Mouse (Mus musculus): ENCODE measurements at regions not wholly inside any gene's neighbourhood (a gene's known extent, or its start where the extent isn't known, plus 50 kb on each side); places are given as distances from the start of the nearest gene placed in this dataset.

DNA sequence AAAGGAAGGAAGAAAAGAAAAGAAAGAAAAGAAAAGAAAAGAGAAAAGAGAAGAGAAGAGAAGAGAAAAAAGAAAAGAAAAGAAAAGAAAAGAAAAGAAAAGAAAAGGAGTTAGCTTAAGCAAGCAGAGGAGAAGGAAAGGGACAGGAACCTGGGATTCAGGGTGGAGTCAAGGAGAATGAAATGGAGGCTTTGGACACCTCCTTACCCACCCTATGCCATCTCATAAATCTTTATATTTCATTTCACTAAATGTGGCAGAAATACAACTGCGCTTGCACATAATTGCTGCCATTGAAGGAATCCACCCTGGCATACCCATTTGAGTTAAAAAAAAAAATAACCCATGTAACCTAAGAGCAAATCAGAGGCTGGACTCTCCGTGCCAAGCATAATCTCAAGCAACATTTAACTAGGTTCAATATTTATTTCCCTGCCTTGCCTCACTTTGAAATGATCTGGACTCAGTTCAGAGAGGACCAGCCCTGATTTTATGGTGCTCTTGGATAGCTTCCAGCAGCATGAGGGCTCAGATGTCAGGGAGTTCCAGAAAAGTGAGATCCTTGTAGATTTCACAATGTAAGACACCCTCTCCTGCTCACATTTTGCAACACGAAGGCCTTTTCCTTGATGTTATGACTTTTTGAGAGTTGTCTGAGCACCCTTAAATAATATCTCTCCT lies 456.2 kb downstream of the Pik3r1 start:
- DNase-seq (ENCODE audit: extremely low spot score in 1 of 2, low spot score in 1 of 2), result no peak

DNA sequence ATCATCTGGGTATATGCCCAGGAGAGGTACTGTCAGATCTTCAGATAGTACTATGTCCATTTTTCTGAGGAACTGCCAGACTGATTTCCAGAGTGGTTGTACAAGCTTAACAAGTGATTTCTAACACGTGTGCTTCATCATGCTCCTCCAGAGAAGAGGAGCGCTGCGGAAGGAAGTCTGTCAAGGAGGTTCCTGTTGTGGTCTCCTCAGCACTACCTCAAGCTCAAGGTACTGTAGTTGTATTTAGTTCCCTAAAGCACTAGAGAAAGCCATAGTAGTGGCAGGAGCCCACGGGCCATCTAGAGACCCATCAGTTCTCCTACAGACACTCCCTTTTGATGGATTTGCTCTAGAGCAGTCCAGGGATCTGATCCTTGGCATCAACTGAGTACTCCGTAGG lies 459.3 kb downstream of the Pik3r1 start:
- DNase-seq (ENCODE audit: extremely low spot score in 1 of 2, low spot score in 1 of 2), result no peak

DNA sequence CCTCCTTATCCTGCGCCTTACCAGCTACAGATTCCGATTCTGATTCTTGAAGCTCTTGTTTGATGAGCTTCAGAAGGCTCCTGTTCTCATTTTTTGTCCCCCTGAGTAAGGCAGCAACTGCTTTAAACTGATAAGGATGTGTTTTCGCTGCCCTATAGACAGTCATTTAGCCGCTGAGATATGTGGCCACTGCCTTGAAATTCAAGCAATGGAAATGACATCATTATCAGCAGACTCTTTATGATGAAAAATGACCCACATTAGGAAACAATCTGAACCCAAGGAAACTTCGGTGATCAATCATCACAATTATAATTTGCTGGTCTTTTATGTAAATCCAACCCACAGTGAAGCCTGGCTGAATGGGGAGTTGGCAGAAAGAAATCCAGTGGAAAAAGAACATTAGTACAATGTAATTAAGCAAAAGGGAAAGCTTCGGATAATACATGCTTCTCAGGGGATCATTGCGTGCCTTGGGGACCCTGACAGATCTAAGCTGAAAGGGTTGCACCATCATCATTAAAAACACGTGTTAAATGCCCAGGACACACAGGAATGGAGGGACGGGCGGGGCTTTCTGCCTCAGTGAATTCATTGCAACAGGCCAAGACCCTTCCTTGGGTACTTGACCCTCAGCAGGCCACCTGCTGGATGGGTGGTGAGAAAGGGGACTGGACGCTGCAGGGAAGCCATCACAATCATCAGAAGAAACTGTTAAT lies 462.2 kb downstream of the Pik3r1 start:
- DNase-seq (ENCODE audit: extremely low spot score in 1 of 2, low spot score in 1 of 2), result no peak

DNA sequence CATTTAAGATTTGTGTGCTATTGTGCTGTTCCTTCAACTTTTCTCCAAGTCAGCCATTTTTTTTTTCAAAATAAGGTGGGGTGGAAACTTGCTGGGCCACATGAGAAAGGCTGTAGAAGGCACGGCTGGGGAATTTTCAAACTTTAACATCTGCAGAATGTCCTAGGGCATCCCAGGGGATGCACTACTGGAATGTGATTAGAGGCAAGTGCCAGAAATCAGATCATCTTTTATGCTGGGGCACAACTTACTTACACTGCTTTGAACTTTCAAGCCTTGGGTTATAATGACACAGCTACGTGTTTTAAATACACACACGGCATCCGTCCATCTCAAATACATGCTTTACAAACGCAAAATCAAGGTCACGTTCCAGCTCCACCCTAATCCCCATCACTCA lies 463.0 kb downstream of the Pik3r1 start:
- no peak for DNase-seq (ENCODE audit: extremely low spot score in 1 of 2, low spot score in 1 of 2)

DNA sequence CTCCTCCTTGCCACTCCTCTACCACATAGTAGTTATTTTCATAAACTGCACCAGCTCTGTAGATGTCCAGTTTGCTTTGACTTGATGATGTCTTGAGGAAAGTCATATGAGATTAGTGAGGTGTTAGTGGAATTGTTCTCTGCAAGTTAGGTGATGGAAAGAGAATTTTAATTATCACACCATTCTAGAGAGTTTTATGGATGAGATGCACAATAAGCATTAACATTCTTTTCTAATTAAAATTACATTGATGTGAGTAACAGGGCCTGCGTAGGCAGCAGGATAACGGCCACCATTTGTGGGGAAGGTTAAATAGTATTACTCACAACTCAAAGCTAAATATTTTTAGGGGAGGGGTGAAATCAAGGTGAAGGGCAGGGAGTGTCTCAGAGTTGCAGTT lies 466.7 kb downstream of the Pik3r1 start:
- DNase-seq (ENCODE audit: extremely low spot score in 1 of 2, low spot score in 1 of 2), result no peak

DNA sequence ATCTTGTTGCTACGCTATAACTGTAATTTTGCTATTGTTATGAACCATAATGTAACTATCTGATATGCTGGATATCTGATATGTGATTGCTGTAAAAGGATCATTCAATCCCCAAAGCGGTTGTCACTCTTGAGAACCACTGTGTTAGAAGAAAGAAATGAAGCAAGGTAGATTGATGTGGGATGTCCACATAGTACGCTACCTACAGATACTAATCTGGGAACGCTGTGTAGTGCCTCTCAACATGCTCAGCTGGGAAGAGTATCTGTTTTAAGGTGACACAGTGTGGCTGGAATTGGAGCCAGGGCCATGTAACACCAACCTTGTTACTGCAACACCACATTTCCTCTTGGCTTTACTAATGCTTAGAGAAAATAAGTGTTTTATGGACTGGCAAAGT lies 456.2 kb upstream of the Slc30a5 start:
- no peak for DNase-seq (ENCODE audit: extremely low spot score in 1 of 2, low spot score in 1 of 2)

DNA sequence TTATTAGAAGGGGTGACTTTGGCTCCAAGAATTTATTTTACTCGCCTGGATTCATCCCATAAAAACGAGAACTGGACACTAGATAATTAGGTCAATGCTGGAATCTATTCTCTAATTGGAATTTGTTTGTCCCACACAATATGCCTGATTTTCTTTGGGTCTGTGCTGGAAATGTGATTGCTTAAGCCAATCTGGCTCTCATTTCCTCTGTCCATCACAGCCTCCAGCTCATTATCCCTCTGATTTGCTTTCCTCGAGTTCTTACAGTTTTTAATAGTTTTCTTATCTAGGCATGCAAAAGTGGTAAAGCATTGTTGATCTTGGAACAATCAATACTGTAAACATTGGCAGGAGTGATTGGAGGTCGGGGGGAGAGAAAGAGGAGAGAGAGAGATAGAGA lies 453.9 kb upstream of the Slc30a5 start:
- DNase-seq (ENCODE audit: extremely low spot score in 1 of 2, low spot score in 1 of 2), result no peak

DNA sequence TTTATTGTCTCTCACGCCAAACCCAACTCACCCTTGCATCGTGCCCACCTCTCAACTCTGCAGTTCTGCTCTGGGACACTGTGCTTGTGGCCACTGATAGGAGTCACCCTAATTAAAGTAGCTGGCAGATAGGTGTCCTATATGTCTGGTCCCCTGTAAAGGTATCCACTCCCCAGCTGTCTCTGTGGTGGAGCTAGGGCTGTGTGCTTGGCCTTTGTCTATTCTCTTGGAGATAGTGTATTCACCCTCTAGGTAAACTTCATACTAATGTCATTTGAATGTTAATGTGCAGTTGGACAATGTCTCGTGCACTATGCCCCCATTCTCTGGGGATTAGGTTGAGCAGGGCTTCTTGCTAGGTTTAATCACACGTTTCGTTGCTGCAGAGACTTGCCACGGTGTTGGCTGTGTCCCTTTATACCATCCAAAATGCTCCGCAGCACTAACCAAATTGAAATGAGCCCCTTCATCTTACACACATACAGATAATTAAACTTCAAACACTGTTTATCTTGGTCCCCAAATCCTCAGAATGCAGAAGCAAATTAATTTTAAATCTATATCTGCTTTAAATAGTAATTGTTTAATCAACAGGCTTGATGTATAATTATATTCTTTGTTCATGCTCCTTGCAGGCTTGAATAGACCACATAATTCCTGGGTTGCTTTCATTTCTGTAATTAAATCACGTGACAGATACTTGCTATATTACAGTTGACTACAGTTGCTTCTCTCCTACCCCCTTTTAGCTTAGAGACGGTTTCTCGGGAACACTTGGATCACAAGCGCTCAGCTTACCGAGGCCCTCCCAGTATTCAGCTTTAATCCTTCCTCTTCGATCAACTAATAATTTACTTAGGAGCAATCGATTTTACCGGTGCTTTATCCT lies 453.0 kb upstream of the Slc30a5 start:
- no peak for DNase-seq (ENCODE audit: extremely low spot score in 1 of 2, low spot score in 1 of 2)

DNA sequence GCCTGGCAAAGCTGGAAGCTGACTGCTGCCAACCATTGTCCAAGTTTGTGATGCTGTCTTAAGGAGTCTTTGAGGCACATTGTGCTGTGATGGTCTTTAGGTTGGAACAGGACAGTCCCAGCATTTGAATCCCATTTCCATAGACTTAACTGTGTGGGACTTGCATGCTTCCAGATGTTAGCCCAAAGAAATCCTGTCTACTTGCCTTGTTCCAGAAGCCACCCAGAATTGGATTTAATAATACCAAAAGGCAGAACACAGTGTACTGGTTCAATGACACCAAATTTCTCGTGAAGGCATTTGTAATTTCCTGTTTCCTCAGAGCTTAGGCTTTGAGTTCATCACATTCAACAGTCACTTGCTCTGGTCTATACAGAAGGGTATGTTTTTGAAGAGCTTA lies 444.9 kb upstream of the Slc30a5 start:
- no peak for DNase-seq (ENCODE audit: extremely low spot score in 1 of 2, low spot score in 1 of 2)

DNA sequence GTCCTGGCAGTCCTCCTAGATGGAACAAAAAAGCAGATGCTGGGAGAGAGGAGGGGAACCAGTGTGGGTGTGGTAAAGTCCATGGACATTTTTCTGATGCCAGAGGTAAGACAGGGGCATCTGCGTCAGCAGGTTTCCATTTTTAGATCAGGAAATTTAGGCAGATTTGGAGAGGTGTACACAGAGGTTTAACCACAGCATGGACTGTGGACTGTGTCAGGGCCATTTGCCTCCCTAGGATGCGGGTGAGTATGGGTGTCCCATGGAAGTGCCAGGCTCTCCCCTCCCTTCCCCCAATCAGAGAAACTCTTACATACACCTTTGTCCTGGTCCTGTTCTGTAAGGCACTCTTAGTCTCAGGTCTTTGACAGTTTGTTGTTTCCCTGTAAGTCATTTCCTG lies 443.5 kb upstream of the Slc30a5 start:
- no peak for DNase-seq (ENCODE audit: extremely low spot score in 1 of 2, low spot score in 1 of 2)

DNA sequence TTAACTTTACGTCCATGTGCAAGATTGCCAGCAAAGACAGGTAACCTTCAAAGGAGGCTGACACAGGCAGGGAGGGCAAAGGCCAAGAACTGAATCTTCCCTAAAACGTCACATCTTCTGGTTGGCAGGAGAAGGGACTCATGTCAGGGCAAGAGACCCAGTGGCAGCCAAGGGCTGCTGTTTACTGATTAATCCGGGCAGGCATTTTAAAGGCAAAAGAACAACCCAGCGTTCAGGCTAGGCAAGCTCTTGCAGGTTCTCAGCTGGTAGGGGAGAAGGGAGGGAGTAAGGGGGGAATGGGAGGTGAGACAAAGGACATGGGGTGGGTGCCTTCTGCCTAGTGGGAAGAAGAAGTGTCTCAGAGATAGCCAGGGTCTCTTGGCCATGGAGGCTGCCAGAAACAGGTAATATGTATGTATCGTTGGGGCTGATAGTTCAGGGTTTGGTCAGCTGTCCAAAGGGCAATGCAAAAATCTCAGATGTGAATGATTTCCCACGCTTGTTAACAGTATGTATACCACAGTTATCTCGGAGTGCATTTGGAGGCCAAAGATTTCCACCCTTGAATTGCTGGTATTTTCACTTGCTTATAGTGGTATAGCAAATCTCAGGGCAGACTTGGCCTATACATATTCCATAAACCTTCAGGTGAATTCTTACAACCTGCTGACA lies 441.4 kb upstream of the Slc30a5 start:
- no peak for DNase-seq (ENCODE audit: extremely low spot score in 1 of 2, low spot score in 1 of 2)

DNA sequence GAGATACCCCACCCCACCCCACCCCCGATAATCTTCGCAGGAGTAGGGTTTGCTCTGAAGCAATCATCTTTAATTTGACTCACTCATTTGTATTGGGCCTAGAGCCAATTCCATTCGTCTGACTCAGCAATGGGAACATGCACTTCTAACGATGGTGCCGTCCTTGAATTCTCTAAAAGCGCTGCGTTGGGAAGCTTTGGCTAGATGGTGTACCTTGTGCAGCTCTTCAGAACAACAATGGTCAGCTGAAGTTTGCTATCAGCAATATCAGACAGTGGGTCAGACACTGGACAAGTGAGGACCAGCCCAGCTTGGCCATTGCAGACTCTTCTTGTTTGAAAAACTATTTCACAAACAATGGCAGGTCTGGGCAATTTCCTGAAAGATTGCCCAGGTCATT lies 440.1 kb upstream of the Slc30a5 start:
- DNase-seq (ENCODE audit: extremely low spot score in 1 of 2, low spot score in 1 of 2), result no peak

DNA sequence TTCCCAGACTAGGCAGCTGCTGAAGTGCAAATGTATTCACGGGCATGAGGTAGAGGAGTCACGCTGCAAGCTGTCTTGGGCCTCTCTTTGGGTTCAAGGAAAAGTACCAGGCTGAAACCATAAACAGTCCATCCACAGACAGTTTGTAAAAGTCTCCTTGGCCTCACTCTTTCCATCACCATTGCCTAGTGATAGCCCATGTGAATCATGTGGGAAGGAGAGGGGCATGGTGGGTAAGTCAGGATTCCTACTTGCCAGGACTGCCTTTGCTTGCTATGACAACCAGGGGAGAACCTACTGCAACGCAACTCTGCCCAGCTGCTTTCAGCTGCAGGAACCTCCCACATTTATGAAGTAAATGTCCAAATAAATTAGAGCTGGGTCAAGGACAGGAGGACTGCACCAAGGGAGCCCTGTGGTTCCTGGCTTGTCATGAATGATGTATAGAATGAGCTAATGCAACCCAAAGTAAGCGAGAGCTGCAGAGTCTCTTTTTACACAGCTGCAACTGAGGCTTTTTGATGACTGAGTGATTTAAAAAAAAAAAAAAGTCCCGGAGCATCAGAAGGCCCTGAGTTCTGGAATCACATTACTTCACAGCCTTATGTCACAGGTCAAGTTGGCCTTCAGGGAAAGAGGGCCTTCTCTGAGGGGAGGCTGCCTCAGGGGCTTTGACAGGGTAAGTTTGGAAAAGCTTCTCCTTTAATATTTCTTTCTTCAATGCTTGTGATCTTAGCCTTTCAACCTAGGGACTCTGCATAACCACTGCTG lies 420.7 kb upstream of the Slc30a5 start:
- no peak for DNase-seq (ENCODE audit: extremely low spot score in 1 of 2, low spot score in 1 of 2)

DNA sequence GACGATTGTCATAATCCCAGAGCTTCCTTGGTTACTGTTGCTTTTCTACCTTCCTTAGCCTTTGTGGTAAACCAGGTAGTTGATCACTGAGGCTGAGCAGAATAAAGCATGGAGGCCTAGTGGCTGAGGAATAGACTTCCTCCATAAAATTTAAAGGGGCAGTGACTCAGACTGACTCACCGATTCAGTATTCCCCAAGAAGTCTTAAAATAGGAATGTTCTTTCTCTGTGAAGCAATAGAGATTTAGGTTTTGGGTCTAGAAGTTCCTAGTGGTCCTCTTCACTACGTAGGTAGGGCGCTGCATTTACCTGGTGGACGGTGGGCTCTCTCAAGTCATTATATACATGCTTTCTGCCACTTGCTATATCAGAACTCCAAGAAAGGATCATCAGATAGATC lies 416.1 kb upstream of the Slc30a5 start:
- DNase-seq (ENCODE audit: extremely low spot score in 1 of 2, low spot score in 1 of 2), result no peak

DNA sequence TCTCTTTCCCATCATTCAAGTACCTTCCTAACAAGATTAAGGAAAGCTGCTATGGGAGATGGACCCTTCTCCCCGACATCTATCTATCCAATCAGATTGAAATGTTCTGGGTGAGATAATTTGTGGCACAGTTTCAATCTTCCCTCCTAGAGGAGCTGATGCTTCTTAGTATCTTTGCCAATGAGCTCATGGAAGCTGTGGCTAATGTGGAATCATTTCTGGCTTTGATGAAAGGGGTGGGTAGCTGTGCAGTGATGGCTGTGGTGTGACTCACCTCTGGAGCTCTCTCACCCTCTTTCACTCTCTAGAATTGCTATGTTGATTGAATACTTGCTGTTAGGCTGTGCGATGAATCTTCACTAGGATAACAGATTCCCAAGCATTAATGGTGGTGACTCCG lies 411.1 kb upstream of the Slc30a5 start:
- no peak for DNase-seq (ENCODE audit: extremely low spot score in 1 of 2, low spot score in 1 of 2)

DNA sequence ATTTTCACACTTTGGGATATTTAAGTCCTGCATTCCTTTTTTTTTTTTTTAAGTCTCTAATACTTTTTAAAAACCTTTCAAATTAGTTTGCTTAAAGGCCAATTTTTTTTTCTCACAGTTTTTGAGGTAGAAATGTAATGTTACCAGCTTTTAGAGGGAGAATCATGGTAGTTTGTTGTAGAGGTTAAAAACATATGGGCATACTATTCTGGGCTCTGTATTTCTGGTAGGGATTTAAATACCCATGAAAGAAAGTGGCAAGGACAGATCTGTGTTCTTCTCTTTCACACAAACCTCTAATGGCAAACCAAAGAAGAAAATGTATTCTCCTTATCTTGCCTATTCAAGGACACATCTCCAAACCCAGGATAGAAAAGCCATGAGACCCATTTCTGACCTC lies 405.6 kb upstream of the Slc30a5 start:
- DNase-seq (ENCODE audit: extremely low spot score in 1 of 2, low spot score in 1 of 2), result no peak

DNA sequence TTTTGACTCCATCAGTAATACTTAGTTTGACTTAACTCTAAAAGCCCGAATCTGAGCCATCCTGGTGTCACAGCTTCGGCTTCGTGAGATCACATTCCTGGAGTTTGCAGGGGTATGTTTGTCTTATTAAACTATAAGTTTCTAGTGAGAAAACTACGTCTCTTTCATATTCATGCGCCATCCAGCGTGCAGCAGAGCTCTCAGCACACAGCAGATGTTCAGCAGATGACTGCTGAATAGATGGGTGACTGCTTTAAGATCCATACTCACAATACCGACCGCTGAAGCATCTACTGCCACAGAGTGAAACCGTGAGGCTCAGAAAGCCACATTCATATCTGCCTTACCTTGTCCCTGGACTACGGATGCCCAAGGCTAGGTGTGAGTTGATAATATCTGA lies 403.8 kb upstream of the Slc30a5 start:
- DNase-seq (ENCODE audit: extremely low spot score in 1 of 2, low spot score in 1 of 2), result no peak

DNA sequence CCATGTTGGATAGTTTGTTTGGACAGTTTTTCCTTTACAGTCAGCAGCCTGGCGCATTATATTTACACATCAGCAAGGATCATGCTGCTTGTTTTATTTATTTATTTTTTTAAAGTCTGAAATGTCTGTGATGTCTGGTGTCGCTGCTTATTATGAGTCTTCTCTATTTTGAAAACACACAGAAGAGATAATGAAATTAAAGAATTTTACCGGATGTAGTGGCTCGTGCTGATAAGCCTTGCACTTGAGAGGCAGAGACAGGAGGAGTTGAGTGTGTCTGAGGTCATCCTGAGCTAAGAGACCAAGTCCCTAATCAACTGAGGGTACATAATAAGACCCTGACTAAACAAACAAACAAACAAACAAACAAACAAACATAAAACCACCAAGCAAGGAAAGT lies 402.6 kb upstream of the Slc30a5 start:
- no peak for DNase-seq (ENCODE audit: extremely low spot score in 1 of 2, low spot score in 1 of 2)

DNA sequence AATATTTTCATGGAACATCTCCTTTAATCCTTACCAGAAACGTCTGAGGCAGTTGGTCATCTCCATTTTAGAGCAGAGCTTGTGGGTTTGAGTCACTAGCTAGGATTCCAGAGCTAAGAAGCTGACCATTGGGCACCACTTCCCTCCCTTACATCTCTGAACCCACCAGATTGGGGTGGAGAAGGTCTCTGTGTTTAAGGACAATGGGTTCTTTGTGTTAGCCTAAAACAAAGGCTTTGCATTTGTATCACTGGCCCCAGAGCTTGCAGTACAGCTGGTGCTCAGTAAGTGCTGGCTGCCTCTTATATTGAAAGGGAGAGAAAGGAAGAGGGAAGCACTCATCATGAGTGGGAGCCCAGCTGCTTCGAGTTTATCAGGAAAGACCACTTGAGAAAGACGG lies 401.9 kb upstream of the Slc30a5 start:
- DNase-seq (ENCODE audit: extremely low spot score in 1 of 2, low spot score in 1 of 2), result no peak

DNA sequence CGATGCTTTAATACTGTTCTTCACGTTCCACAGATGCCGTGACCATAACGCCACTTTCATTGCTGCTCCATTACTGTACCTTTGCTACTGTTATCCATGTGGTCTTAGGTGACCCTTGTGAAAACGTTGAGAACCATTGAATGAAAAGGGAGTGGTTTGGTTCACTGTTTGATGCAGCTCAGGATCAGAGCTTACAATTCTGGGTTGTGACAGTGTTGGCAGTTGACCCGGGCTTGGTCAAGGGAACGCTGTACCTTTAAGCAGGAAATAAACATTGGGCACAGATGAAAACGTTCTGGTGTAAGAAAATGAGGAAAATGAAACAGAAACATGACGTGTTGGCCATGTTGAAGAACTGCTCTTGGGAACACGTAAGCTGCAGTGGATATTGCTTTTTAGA lies 401.3 kb upstream of the Slc30a5 start:
- no peak for DNase-seq (ENCODE audit: extremely low spot score in 1 of 2, low spot score in 1 of 2)
